Mouse (Mus musculus): ENCODE results near the gene C1s1.
"Not testable (repeated sequence)": the region's sequence is repeated elsewhere in the genome, so short reads cannot be mapped to it uniquely, and the experiment has no call there.

The C1s1 gene

DNA sequence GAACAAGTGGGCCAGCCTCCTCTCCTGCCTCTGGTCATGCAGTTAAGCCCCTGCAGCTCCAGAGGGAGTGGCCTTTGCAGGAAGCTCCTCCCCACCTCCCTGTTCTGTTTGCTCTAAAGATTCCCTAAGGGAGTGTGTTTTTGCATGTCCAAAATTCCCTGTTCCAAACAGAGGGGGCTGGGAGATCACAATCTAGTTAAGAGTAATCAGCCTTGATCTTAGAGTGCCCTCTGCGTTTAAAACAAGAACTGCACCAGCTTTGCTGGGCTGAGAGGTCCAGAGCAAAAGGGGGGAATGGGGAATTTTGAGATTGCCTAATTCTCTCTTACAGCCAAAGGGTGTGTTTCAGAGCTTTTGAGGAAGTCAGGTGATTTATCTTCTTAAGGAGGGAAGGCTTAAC lies at the start of gene C1s1:
TSS of gene C1s1 (minus strand) at position 76 of the 400 bp plus-strand sequence.
- peak; percentile 41 for DNase-seq

DNA sequence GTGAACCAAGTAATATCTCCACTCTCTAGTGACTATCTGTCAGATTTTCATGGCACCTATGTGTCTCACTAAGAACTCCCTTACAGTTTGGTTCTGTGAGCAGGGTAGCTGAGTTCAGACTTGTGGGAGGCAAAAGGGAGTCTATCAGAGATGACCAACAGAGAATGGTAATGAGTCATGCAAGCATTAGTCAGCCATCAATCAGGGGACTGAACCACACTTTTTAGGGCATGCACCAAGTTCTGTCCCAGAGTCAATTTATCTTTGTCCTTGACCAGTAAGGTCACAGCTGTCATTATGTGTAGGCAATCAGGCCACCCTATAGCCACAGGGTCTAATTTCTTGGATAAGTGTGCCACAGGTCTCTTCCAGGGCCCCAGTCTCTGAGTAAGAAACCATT lies 46.6 kb upstream of the C1s1 start:
- DNase-seq = no peak

- no peak for DNase-seq
Measured at GRCm38 (mm10) chr6:124586266-124586665, 44.1 kb upstream of the C1s1 start.

GRCm38 (mm10) chr6:124585761-124586160 lies 43.6 kb upstream of the C1s1 start:
- no peak for DNase-seq

DNA sequence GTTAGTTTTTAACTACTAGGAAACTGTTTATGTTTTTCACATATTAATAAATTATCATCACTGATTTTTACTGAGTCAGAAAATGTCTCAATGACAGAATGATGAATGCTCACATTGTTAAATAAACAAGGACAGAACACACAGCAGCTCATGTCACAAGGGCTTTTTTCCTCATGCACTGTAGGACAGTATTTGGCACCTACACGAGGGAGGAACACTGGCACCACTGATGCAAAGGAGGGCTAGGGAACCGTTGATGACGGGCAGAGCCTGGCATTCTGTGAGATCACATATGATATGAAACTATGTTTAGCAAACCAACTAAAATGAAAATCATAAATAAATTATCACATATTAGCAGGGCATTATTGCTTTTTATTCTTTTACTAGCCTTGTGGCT lies 42.8 kb upstream of the C1s1 start:
- no peak for DNase-seq

DNA sequence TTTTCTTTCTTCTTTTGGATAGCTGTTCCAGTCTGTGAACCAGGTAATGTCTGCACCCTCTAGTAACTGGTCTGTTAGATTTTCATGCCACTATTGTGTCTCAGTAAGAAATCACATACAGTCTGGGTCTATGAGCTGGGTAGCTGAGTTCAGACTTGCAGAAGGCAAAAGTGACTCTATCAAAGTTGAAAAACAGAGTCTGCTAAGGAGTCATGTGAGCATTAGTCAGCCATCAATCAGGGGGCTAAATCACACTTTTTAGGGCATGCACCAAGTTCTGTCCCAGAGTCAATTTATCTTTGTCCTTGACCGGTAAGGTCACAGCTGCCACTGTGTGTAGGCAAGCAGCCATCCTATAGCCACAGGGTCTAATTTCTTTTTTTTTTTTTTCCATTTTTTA lies 40.1 kb upstream of the C1s1 start:
- DNase-seq = no peak

DNA sequence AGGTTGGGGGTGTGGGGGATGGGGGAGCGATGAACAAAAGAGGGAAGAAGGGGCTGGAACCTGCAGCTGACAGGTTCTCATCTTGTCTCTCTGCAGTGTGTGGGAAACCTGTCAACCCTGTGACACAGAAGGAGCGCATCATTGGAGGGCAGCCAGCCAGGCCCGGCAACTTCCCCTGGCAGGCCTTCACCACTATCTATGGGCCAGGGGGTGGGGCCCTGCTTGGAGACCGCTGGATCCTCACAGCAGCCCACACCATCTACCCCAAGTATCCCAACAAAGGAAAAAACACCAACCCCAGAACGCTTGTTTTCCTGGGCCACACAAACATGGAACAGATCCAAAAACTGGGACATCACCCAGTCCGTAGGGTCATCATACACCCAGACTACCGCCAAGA lies 38.0 kb upstream of the C1s1 start:
- not testable (repeated sequence) for DNase-seq

DNA sequence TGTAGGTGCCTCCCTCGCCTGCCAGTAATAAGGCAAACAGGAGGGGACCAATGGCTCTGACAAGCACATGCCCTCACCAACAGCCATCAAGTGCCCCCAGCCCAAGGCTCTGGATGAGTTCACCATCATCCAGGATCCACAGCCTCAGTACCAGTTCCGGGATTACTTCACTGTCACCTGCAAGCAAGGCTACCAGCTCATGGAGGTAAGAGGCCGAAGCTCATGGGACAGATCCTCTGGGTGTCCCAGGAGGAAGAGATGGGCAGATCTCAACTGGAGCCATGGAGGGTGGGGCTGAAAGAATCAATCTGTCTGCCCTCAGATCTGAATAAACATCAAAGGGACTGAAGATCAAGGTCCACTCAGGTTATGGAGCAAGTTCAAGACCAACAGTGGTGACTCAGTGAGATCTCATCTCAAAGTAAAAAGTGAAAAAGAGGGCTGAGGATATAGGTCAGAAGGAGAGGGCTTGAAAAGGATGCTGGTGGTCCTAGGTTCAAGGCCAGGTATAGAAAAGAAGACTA lies 33.1 kb upstream of the C1s1 start:
- DNase-seq = not testable (repeated sequence)

DNA sequence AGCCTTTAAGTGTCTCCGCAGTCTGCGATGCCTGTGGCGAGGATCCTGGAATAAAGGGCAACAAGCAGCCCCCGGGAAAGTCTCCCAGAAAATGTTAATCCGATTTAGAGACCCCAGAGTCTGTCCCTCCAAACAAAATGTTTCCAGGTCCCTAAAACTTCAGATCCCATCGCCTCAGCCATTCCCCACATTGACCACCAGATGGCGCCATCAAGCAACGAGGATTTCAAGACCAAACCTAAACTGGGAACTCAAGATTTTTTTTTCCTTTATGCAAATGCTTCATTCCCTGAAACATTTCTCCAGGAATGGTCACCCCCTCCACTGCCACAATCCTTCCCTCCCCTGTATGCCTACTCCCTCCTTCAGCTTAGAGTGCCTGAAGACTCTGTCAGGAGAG lies 27.9 kb upstream of the C1s1 start, which contains the start of gene C1rb:
TSS of gene C1rb (plus strand) at position 269 of the 400 bp plus-strand sequence.
- peak; percentile 65 for DNase-seq

GRCm38 (mm10) chr6:124561611-124562010 lies 19.5 kb upstream of the C1s1 start:
- DNase-seq = not testable (repeated sequence)

DNA sequence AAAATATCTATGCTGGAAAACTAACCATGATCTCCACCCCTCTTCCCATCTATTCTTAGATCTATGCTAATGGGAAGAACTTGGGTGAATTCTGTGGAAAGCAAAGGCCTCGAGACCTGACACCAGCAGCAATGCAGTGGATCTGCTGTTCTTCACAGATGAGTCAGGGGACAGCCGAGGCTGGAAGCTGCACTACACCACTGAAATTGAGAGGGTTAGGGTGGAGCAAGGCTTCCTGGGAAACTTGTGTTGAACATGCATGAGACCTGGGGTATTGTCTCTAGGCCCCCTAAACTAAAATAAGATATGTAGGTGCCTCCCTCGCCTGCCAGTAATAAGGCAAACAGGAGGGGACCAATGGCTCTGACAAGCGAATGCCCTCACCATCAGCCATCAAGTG lies 19.0 kb upstream of the C1s1 start:
- DNase-seq = not testable (repeated sequence)

- DNase-seq = not testable (repeated sequence)
Measured at GRCm38 (mm10) chr6:124555956-124556355, 13.8 kb upstream of the C1s1 start.

- DNase-seq = no peak
Measured at GRCm38 (mm10) chr6:124552766-124553165, 10.6 kb upstream of the C1s1 start.

GRCm38 (mm10) chr6:124549023-124549550 lies 6.9 kb upstream of the C1s1 start:
- no peak for DNase-seq

- not testable (repeated sequence) for DNase-seq
Measured at GRCm38 (mm10) chr6:124547979-124548378, 5.8 kb upstream of the C1s1 start.

- no peak for DNase-seq
Measured at GRCm38 (mm10) chr6:124545425-124545824, 3.3 kb upstream of the C1s1 start.

DNA sequence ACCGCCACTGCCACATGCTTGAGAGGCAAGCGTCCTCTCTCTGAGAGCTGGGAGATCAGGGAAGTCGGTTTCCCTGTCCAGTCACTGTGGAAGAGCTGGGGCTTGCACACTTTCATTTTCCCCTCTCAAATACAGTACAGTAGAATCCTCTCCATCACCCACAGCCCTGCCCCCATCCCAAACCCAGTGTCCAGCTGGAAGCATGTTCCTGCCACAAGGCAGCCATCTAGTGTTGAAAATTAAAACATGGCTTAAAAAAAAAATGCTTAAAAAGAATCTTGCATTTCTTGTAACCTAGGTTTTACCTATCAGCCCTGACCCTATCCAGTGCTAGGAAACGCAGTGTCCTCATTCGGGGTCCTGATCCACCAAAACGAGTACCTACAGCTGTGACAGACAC lies 2.3 kb upstream of the C1s1 start:
- DNase-seq = no peak

- DNase-seq = not testable (repeated sequence)
Measured at GRCm38 (mm10) chr6:124541176-124541575, 983 bp downstream of the C1s1 start.

- not testable (repeated sequence) for DNase-seq
Measured at GRCm38 (mm10) chr6:124536125-124536829, 5.9 kb downstream of the C1s1 start.

- DNase-seq = no peak
Measured at GRCm38 (mm10) chr6:124531077-124531476, 11.1 kb downstream of the C1s1 start.

DNA sequence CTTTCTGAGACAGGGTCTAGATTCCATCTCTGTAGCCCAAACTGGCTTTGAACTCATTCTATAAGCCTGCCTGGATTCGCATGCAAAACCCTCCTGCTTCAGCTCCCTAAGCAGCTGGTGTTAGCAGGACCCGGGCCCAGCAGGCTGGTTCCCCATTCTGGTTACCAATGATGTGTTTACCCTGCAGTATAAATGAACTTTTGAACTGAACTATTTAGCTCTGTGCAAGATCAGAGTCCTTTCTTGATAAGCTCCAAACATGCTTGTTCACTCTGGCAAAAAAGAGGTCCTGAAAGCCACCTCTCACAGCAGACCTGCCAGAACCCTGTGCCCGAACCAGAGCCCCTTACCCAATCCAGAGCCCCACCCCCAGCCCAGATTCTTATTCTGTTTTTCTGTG lies 14.3 kb downstream of the C1s1 start:
- DNase-seq = no peak

- not testable (repeated sequence) for DNase-seq
Measured at GRCm38 (mm10) chr6:124522082-124522481, 20.1 kb downstream of the C1s1 start.

GRCm38 (mm10) chr6:124517733-124518132 lies 24.4 kb downstream of the C1s1 start:
- DNase-seq = not testable (repeated sequence)

GRCm38 (mm10) chr6:124512355-124512836 lies 29.8 kb downstream of the C1s1 start, which contains the start of gene C1ra:
TSS of gene C1ra (plus strand) at chr6:124512405.
- DNase-seq = peak; percentile 60
